Mouse (Mus musculus): ENCODE measurements around the gene Prpsap1.
"Not testable (repeated sequence)": the region's sequence is repeated elsewhere in the genome, so short reads cannot be mapped to it uniquely, and the experiment has no call there.

Prpsap1 gene

GRCm38 (mm10) chr11:116488693-116489375 lies 5.2 kb downstream of the Prpsap1 start:
- peak in 1 of 2 experiments; percentile 50 for DNase-seq (ENCODE audit: low spot score in 2 of 2)

GRCm38 (mm10) chr11:116488207-116488606 lies 5.8 kb downstream of the Prpsap1 start:
- no peak for DNase-seq (ENCODE audit: low spot score in 2 of 2)

- DNase-seq (ENCODE audit: low spot score in 2 of 2) = no peak
These were observed 9.7 kb downstream of the Prpsap1 start for GRCm38 (mm10) chr11:116484261-116484660.

GRCm38 (mm10) chr11:116481776-116482175 lies 12.2 kb downstream of the Prpsap1 start:
- no peak for DNase-seq (ENCODE audit: low spot score in 2 of 2)

GRCm38 (mm10) chr11:116480975-116481374 lies 13.0 kb downstream of the Prpsap1 start:
- DNase-seq (ENCODE audit: low spot score in 2 of 2) = no peak

GRCm38 (mm10) chr11:116479832-116480231 lies 14.2 kb downstream of the Prpsap1 start:
- no peak for DNase-seq (ENCODE audit: low spot score in 2 of 2)

- DNase-seq (ENCODE audit: low spot score in 2 of 2) = no peak
These were observed 15.0 kb downstream of the Prpsap1 start for GRCm38 (mm10) chr11:116478978-116479377.

GRCm38 (mm10) chr11:116477160-116477759 lies 16.7 kb downstream of the Prpsap1 start:
- no peak for DNase-seq (ENCODE audit: low spot score in 2 of 2)

- DNase-seq (ENCODE audit: low spot score in 2 of 2) = no peak
These were observed 17.3 kb downstream of the Prpsap1 start for GRCm38 (mm10) chr11:116476696-116477095.

- DNase-seq (ENCODE audit: low spot score in 2 of 2) = no peak
These were observed 18.0 kb downstream of the Prpsap1 start for GRCm38 (mm10) chr11:116476041-116476440.

GRCm38 (mm10) chr11:116472275-116472674 lies 21.7 kb downstream of the Prpsap1 start:
- DNase-seq (ENCODE audit: low spot score in 2 of 2) = no peak

- DNase-seq (ENCODE audit: low spot score in 2 of 2) = no peak
These were observed 23.1 kb downstream of the Prpsap1 start for GRCm38 (mm10) chr11:116470896-116471295.

- DNase-seq (ENCODE audit: low spot score in 2 of 2) = no peak
These were observed 23.8 kb downstream of the Prpsap1 start for GRCm38 (mm10) chr11:116470249-116470648.

- not testable (repeated sequence) for DNase-seq (ENCODE audit: low spot score in 2 of 2)
These were observed 25.7 kb downstream of the Prpsap1 start for GRCm38 (mm10) chr11:116468338-116468737.

GRCm38 (mm10) chr11:116466141-116466540 lies 27.9 kb downstream of the Prpsap1 start, which contains the start of gene Qrich2:
Gene Qrich2 (minus strand): TSS chr11:116466241.
- DNase-seq (ENCODE audit: low spot score in 2 of 2) = no peak

- peak; percentile 83 to 90 for DNase-seq (ENCODE audit: low spot score in 2 of 2)
These were observed 30.2 kb downstream of the Prpsap1 start for GRCm38 (mm10) chr11:116463833-116464232.

GRCm38 (mm10) chr11:116463338-116463737 lies 30.7 kb downstream of the Prpsap1 start:
- DNase-seq (ENCODE audit: low spot score in 2 of 2) = no peak

- no peak for DNase-seq (ENCODE audit: low spot score in 2 of 2)
These were observed 34.2 kb downstream of the Prpsap1 start for GRCm38 (mm10) chr11:116459786-116460185.

GRCm38 (mm10) chr11:116456234-116456633 lies 37.8 kb downstream of the Prpsap1 start:
- DNase-seq (ENCODE audit: low spot score in 2 of 2) = no peak

GRCm38 (mm10) chr11:116453889-116454288 lies 40.1 kb downstream of the Prpsap1 start:
- DNase-seq (ENCODE audit: low spot score in 2 of 2) = peak in 1 of 2 experiments; percentile 42

GRCm38 (mm10) chr11:116449341-116449740 lies 44.7 kb downstream of the Prpsap1 start:
- no peak for DNase-seq (ENCODE audit: low spot score in 2 of 2)

GRCm38 (mm10) chr11:116447822-116448221 lies 46.2 kb downstream of the Prpsap1 start:
- peak in 1 of 2 experiments; percentile 16 for DNase-seq (ENCODE audit: low spot score in 2 of 2)

GRCm38 (mm10) chr11:116446308-116446887 lies 47.6 kb downstream of the Prpsap1 start:
- no peak for DNase-seq (ENCODE audit: low spot score in 2 of 2)
